Mouse (Mus musculus) lung, postnatal 36 days (tissue): Measurements from ENCODE around the gene Cnga4.
"Not testable (repeated sequence)": the region's sequence is repeated elsewhere in the genome, so short reads cannot be mapped to it uniquely, and the experiment has no call there.

Source experiments
- DNase-seq: peaks from one replicate; pipeline ENCODE4 v3.0.0; 2022; ENCODE audit warnings: mixed read lengths

The Cnga4 gene

DNA sequence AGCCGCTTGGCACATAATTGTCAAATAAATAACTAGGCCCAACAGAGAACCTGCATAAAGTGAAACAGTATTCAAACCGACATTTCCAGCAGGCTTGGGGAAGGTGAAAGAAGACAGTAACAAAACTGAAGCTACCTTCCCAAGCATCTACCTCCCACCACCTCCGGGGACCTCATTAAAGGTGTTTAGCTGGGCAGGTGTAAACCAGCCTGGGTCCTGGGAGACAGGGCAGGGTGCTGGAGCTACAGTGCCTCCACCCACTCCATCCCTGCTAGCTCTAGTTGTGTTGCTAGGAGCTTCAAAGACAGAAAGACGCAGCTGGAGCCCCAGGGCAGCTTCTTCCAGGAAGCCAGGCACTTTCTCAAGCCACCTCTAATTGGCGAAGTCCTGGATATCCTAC, at the start of gene Cnga4:
Gene Cnga4 (plus strand): TSS at position 301 of the 400 bp plus-strand sequence.
- no peak for DNase-seq

DNA sequence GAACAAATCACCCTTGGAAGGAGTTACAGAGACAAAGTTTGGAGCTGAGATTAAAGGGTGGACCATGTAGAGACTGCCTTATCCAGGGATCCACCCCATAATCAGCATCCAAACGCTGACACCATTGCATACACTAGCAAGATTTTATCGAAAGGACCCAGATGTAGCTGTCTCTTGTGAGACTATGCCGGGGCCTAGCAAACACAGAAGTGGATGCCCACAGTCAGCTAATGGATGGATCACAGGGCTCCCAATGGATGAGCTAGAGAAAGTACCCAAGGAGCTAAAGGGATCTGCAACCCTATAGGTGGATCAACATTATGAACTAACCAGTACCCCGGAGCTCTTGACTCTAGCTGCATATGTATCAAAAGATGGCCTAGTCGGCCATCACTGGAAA, 48.3 kb upstream of the Cnga4 start:
- not testable (repeated sequence) for DNase-seq

DNA sequence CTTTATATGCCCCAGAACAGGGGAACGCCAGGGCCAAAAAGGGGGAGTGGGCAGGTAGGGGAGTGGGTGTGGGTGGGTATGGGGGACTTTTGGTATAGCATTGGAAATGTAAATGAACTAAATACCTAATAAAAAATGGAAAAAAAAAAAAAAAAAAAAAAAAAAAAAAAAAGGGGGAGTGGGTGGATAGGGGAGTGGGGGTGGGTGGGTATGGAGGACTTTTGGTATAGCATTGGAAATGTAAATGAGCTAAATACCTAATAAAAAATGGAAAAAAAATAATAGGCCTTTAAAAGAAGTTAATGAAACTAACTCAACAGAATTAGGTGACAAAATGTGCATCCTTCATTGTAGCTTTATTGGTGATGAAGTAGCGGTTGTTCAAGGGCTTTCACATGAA, 47.9 kb upstream of the Cnga4 start:
- not testable (repeated sequence) for DNase-seq

DNA sequence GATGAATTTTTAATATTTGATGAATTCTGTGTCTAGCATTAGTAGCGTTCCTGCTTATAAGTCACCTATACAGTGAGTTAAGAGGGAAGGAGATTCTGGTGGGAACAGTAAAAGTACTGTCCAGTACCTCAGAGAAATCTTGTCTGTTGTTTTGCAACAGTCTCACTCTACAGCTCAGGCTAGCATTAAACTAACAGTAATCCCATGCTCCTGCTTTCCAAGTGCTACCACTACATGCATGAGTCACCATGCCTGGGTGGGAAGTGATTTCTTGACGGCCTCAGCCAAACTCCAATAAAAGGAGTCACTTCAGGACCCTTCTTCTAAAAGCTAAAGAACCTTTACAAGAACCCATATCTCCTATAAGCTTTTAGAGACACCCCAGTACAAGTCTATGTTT, 42.7 kb upstream of the Cnga4 start:
- DNase-seq, result no peak

DNA sequence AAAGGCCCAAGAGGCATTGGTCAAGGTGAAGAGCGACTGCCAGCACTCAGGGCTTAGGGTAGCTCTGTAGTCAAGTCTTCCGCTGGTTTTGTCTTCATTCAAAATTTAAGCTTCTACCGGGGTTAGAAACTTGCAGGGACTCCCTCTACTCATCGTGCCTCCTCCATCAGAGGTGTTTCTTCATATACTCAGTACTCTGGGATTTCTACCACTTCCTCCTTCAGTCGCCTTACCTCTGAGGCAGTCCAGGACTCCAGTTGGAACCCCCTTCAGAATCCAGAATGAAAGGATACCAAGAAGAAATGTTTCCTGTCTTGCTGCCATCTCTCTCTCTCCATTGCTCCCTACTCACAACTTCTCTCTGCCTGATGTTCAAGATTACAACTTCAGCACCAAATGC, 37.1 kb upstream of the Cnga4 start:
- no peak for DNase-seq

DNA sequence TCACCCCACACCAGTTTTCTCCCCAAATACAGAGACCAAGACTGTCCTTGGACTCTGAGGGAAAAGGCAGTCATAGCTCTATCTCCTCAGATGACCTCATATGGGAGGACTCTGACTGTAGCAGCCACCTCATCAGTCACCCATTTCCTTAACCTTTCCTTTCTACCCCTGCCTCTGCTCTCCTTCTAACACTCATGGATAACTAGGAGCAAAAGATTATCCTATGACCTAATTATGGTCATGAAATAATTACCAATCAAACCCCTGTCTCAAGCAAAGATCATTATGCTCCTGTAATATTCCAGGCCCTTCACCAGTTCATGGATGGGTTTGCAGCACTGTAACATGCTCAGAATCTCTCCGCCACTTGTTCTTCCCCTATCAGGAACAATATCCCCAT, 36.4 kb upstream of the Cnga4 start, which contains the start of gene Olfr692:
Gene Olfr692 (plus strand): TSS at position 301 of the 400 bp plus-strand sequence.
- DNase-seq, result no peak

DNA sequence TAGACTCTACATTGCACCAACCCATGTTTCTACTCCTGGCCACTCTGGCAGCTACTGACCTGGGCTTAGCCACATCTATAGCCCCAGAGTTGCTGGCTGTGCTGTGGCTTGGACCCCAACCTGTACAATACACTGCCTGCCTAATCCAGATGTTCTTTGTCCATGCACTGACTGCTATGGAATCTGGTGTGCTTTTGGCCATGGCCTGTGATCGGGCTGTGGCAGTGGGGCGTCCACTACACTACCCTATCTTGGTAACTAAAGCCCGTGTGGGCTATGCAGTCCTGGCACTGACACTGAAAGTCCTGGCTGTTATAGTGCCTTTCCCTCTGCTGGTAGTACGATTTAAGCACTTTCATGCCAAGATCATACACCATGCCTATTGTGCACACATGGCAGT, 35.8 kb upstream of the Cnga4 start:
- DNase-seq, result no peak

DNA sequence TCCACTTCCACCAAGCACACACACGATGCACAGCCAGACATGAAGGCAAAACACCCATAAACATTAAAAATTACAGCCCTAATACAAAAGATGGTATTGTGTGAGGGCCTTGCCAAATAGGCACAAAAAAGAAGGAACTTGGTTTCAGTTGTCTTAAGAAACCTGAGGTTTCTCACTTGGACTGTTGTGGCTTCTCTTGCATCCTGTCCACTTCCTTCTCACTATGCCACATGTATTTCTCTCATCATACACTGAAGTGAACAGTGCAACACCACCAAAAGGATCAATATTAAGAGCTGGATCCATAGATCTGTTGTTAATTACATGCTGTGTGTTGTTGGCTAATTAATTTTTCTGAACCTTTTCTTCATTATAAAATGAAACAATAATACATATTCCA, 31.5 kb upstream of the Cnga4 start:
- peak; percentile 16 for DNase-seq

DNA sequence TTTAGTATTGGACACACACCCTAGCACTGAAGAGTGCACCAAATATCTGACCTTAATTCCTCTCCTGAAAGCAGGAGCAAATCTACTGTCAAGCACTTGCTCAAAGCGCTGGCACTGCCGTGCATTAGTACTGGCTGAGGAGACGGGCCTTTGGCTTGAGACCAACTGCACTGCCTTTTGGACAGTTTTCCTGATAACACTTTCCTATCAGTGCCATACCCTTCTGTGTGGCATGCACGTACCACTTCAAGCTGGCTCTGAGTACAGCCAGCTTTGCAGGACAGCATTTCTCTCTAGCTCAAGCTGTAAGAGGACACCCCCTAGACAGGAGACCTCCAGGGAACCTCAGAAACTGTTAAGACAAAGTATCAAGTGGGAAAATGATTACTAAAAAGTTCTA, 30.9 kb upstream of the Cnga4 start:
- peak; percentile 14 for DNase-seq

DNA sequence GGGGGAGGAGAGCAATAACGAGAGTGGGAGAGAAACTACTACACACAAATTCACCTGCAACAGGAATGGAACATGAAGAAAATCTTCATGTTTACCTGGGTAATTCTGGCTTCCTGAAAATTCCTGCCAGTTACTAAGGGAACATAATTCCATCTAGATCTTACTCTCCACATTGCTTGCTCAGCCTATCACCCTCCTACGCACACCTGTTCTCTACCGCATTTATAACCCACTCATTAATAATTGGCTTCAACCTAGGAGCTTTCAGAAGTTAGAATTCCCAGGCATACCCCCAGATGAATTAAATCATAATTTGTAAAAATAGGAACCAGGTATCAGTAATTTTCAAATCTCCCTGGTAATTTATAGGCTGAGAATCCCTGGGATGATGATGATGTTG, 30.4 kb upstream of the Cnga4 start:
- no peak for DNase-seq

DNA sequence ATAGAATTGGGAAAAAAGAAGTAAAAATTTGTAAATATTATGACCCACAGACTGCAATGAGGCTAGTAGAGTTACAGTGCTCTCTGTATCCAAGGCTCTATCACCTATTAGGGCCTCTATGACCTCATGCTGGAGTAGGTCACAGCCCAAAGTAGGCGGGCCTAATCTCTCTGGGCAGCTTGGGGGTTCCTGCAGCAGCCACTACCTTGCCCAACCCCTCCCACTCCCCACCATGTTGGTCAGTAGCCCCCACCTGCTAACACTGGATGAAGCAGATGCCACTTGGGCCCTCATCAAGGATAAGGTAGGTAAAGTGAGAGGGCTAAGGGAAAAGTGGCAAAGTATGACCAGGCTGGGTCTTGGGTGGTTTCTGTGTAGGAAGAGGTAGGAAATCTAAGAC, 29.5 kb upstream of the Cnga4 start, which contains the start of gene Gm5901:
Gene Gm5901 (plus strand): TSS at position 173 of the 400 bp plus-strand sequence.
- DNase-seq, result no peak

DNA sequence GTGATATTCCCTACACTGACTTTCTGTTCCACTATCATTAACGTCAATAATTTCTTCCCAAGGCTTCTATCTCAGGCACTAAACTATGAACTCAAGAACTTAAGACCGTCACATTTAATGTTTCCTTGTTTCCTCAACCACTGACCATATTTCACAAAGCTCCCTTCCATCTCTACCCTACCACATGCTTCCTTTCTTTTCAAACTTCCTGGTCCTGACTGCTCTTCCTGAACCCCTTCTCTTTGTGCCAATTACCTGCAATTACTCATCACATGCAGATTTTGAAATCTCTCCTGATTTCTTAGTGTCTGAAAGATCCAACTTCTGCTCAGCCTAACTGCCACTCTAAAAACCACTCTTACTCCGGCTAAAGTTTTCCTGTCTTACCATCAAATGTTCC, 24.0 kb upstream of the Cnga4 start:
- DNase-seq, result no peak

DNA sequence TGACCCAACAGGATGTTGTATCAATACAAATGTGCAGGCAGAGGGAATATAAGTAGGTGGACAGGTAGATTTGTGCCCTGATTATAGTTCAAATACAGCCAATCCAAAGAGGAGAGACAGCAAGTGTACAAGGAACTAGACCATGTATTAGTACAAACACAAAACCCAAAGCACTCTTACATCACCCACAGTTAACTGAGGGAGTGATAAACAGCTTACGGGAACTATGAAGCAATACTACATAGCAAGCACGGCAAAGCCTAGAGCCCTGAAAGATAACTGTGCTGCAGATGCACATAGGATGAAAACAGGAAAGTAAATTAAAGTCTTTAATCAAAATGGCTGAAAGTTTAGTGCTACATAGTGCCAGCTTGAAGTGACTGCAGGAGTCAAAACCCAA, 16.7 kb upstream of the Cnga4 start:
- no peak for DNase-seq

DNA sequence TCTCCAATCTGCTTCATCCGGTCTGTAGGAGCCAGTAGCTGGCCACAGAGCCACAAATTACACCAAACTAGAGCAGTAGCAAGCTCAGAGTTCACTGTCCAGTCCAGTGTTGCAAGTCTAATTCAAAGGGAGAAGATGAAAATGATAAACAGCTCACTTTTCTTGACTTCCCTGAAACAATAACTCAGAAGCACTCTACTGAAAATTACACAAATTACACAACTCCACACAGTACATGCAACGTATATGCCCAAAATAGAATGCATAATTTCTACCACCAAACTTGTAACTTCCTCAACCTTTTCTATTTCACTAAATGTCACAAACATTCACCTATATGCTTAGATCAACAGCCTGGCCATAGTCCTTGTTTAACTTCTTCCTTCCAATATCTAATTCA, 14.1 kb upstream of the Cnga4 start:
- no peak for DNase-seq

DNA sequence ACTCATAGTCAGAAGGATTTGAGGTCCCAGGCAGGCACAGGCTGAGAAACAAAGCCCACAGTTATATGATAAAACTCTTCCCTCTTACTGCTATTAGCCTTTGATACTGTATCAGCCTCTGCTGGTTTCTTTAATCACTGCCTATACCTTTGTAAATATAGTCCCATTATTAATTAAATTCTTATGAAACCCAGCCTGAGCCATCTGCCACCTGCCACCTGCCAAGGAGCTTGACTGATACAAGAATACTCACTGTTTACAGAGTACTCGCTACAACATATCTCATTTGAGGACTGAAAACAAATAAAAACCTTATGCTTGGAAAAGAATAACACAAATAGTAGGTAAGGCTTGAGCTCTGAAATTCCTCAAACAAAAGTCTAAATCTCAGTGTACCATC, 9.8 kb upstream of the Cnga4 start:
- DNase-seq, result no peak

DNA sequence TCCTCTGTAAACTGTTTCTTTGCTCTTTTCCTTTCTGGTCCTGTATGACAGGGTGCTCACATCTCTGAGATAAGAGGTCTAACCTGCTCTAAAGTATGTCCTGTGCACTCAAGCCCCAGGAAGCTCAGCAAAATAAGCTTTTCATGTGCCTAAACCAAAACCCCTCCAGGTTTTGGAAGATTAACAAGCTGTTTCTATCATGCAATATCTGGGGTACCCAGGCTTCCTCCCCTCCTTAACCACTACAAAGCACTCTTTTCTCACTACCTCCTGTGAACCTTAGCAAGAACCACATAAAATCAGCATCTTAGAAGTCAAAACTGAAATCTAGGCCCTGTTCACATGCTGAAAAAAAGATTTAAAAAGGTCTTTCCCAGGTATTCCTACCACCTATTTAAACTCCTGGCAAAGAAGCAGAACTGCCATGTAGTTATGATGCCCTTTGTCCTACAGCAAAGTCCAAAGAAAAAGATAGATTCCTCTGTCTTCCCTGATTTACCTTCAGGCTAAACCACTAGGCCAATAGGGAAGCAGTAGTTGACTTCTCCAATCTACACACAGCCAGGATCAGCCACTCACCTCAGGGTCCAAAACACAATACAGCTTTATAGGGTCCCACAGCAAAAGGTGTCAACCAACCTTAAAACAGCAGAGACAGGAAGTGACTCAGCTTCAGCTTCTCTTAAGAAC, 9.1 kb upstream of the Cnga4 start:
- DNase-seq, result no peak

DNA sequence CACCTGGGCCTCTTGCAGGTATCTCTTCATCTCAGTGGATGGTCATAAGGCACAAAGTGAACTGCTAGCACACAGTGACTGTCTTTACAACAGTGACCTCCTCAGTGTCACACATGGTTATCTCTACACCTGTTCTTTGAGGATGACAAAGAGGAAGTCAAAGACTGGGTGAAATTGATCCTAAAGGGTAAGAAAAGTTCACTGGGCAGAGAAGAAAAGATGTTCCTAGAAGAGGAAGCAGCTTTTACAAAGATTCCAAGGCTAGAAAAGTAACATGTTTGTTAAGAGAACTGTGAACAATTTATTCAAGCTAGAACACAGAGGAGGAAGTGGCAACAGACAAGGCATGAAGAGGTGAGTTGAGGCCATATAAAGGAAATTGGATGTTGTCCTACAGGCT, 8.2 kb upstream of the Cnga4 start:
- no peak for DNase-seq

DNA sequence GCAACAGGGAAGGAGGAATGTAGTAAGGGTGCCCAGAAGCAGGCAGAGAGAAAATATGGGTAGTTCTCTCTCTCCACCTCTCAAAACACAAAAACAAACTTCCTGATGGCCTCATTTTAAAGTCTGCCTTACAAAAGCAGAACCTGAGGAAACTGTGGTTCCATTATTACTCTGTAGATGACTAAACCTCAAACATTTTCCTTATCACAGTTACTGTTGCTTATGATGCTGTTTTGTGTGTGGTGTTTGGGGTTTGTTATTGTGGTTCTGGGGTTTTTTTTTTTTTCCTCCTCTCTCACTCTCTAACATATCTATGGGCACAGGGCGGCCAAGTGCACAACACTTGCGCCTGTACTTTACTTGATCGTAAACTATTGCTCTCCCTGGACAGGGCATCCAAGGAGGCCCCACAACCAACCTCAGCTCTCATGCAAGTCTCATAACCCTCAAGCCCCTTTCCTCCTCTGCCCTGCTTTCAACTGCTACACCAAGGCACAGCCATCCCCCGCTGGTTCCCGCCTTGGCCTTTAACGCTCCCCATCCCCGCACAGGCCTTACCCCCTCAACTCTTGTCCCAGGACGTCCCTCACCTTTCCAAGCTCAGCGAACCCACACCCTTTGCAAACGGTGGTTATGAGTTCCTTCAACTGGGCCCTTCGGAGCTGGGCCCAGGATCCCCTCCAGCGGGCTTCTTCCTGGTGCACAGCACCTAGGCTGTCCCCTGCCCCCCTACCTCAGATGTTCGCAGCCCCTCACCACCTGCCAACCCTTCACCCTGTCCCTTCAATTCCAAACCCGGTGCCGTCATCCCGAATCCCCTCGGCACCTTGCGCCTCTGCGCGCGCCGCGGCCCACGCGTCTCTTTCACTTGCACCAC, 5.1 kb upstream of the Cnga4 start:
- peak; percentile 6 for DNase-seq

DNA sequence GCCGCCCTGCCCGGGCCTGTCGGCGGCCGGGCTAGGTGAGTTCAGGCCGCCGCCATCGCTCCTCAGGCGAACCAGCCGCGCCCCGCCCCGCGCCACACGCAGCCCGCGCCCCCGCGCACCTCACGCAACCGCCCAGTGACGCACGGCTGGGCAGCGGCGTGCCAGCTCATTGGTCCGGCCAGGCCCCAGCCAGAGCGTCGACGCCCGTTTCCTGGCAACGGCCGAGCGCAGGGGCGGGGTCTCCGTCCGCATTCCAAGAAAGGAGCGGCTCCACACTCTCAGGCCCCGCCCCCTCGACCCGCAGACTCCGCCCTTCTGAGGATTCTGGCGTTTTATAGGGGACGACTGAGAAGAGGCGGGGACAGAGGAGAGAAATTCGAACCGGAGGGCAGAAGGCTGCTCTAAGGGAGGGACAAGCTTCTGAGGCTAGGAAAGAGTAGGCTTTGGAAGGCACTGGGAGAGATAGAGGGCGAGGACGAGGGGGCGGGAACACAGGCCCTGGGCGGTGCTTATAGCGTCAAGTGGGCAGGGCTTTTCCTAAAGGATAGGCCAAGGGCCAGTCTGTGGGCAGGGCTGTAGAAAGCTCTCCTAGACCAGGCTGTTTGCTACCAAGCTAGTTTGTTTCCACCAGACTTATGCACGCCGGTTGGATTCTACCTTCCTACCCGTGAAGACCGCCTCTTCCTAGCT, 4.3 kb upstream of the Cnga4 start, which contains the start of gene Fam160a2:
Gene Fam160a2 (minus strand): TSS at position 120 of the 690 bp plus-strand sequence.
- peak; percentile 100 for DNase-seq

DNA sequence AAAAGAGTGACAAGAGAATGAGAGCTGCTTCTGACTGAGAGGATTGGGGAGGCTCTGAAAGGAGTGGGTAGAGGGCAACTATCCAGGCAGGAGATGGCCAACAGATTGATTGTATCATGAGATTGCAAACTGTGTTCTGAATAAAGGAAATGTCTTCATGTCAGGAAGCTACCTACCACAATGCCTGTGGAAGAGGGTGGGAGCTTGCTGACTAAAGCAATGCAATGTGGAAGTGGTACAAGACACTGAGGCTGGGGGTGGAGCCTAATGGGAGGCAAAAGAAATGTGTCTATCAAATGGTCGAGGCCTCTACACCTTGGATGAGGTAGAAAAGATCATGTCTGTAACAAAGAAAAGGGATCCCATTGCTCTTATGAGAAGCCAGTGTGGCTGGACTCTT, 2.0 kb downstream of the Cnga4 start:
- no peak for DNase-seq

DNA sequence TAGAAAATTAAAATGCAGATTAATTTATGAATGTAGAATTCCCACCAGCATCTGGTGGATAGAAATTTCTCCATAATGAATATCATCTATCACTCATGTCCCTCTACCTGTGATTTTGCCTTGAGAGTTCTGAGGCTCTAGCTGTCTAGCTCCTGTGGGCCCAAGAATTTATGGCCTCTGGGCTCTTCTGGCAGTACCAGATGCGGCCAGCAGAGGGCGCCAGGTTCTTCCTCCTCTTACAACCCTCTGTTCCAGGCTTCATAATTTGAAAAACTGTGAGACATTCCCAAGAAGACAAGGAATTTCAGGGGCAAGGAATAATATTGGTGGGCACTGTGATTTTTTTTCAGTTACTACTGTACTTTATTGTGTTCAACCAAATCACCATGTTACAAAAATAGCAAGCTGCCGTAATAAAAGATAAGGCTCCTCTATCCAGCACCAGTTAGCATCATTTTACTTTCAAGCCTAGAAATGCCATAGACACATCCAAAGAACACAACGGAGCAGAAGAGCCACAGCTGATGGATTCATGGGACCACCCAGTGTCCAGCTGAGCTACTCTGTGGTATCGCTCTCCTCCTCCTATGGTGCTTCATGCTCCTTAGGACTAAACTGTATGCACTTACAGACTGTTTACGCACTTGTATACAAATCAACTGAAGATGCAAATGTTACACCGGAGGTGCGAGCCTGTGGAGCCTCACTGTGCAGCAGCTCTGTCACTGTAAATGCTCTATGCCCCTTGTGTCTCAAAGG, 7.7 kb downstream of the Cnga4 start:
- peak; percentile 88 for DNase-seq

DNA sequence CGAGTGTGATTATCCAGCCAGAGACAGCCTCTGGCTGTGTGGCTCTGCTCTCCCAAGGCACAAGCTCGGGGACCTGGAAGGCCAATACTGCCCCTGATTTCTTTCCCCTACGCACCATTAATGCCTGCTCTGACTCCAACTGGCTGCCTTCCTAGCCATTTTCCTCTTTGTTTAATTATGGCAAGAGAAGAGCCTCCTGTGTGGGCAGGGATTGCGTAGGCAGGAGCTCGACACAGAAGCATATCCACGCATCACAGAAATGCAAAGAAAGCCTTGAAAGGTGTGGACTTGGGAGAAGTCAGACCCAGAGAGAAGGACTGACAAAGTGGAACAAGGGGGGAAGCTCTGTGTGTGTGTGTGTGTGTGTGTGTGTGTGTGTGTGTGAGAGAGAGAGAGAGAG, 10.0 kb downstream of the Cnga4 start:
- no peak for DNase-seq

DNA sequence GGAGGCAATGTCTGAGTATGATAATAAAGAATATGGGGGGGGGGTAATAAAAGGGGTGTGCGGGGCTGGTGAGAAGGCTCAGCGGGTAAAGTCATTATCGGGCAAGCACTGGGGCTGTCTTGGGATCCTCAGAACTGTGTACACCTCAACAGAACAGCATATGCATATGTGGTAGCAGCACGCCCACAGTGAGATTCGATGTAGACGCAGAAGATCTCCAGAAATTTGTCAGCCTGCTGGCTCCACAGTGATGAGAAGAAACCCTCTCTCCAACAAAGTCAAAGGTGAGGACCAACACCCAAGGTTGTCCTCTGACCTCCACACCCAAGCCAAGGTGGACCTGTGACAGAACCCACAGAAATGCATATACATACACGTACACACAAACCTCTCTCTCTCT, 12.2 kb downstream of the Cnga4 start:
- DNase-seq, result no peak
